Mouse (Mus musculus) CD4-positive, CD25-positive, alpha-beta regulatory T cell, adult 4 months (primary cell): ENCODE data around the gene Hoxc9. TPM values are rescaled to one million over a fixed set of nuclear protein-coding genes. Genes with fewer than 3 reads are reported as not detected.

Source experiments
- ATAC-seq: one replicate; pipeline ENCODE4 v1.8.0; 2017
- polyA plus RNA-seq, 2 experiments: library from polyadenylated mRNA; unstranded; fragments of 100-300 nt; shearing (Covaris generic); gene quantifications; one replicate each; pipeline ENCODE4 v1.2.1; 2017

Hoxc9 gene
- polyA plus RNA-seq, 2 experiments from 2014 or later, result not detected

DNA sequence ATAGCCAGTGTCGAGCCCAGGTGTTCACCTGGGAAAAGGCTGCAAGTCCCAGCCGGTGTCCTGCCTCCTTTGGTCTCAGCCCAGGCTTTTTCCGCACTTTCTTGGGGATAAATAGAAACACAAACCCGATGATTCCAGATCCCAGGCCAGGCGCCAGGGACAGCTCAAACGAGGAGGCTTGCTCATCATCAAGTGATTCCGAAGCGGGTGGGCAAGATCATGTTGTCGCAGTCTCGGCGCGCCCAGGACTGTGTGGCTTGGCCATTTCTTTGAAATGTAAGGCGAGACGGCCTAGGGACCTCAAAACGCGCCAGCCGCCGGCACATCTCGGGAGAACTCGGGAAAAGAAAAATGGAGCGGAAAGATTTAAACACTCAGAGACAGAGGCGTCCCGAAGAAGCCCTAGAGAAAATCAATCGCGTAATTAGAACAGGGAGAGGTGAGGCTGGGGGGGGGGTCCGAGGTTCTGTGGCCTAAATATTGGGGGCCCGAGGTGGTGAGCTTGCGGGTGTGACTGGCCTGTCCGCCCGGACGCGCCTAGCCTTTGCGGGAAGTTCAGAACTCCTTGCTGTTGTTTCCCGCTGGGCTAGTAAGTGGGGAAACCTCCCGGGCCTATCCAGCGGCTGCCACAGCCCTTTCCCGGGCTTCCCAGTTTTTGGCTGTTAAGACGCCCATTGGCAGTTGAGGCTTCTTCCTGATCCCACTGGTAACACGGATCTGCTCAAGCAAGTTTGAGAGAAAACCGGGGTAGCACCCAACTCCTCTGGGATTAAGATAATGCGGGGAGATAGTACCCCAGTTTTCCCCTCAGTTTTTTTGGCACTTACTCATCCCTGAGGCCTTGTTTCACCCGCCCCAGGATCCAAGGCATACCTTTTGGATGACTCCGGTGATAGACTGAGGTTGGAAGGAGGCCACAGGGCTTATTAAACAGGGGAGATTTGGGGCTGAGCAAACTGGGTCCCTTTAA, 51.3 kb downstream of the Hoxc9 start:
- no peak for ATAC-seq

- no peak for ATAC-seq
Measured at GRCm38 (mm10) chr15:103028916-103029512, 52.8 kb downstream of the Hoxc9 start.

DNA sequence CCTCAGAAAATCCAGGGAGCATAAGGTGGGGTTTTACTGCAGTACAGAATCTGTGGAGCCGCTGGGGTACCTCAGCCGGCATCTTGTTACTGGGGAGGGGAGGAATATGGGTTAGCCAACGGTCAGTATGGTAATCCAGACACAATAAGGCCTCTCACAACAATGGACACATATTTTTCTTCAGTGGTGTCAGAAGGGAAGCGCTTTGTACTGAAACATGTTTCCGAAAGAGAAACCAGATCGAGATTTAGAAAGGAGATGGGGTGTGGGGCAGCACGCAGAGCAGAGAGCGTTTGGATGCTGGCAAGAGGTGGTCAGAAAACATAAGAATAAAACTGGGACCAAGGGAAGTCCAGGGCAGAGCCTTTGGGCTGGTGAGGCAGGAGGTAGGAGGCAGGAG, 53.9 kb downstream of the Hoxc9 start:
- ATAC-seq, result no peak

GRCm38 (mm10) chr15:103032167-103032566, 55.9 kb downstream of the Hoxc9 start:
- ATAC-seq, result no peak

- ATAC-seq, result no peak
Measured at GRCm38 (mm10) chr15:103032646-103033575, 56.7 kb downstream of the Hoxc9 start.

GRCm38 (mm10) chr15:103034043-103034806, 58.0 kb downstream of the Hoxc9 start:
- ATAC-seq, result no peak

Other genes with a start within 250 kb of the Hoxc9 start
- not detected for gene Hoxc13, start 55.3 kb upstream of the Hoxc9 start, polyA plus RNA-seq
- not detected for gene Hoxc12, start 39.7 kb upstream of the Hoxc9 start, polyA plus RNA-seq
- gene Hoxc11, start 22.0 kb upstream of the Hoxc9 start, polyA plus RNA-seq, result not detected
- not detected for gene Hoxc10, start 9.6 kb upstream of the Hoxc9 start, polyA plus RNA-seq
- gene Hoxc5, start 9.0 kb upstream of the Hoxc9 start, polyA plus RNA-seq, result not detected
- under 1 TPM in 1 of 2 experiments, not detected in 1; 0.43 TPM for gene Hoxc8, start 14.2 kb downstream of the Hoxc9 start, polyA plus RNA-seq
- not detected for gene Hoxc6, start 21.8 kb downstream of the Hoxc9 start, polyA plus RNA-seq
- gene Hoxc4, start 42.5 kb downstream of the Hoxc9 start, polyA plus RNA-seq, result not detected
- 1 to 10 TPM; 6.0 to 8.1 TPM for gene Smug1, start 190.7 kb downstream of the Hoxc9 start, polyA plus RNA-seq